Mouse (Mus musculus) skeletal muscle tissue, adult 2 months (tissue): ENCODE measurements around the gene Tbc1d13.

Experiments used
- DNase-seq: peaks from one replicate; pipeline ENCODE4 v3.0.0-alpha.2; 2012; ENCODE audit warnings: low read depth, low spot score

Tbc1d13 gene

GRCm38 (mm10) chr2:30133613-30134377 is at the start of gene Tbc1d13:
Tbc1d13 (plus strand) TSS chr2:30133746.
- DNase-seq: peak; percentile 97

- DNase-seq: no peak
Observed at GRCm38 (mm10) chr2:30084113-30084512, 49.4 kb upstream of the Tbc1d13 start.

DNA sequence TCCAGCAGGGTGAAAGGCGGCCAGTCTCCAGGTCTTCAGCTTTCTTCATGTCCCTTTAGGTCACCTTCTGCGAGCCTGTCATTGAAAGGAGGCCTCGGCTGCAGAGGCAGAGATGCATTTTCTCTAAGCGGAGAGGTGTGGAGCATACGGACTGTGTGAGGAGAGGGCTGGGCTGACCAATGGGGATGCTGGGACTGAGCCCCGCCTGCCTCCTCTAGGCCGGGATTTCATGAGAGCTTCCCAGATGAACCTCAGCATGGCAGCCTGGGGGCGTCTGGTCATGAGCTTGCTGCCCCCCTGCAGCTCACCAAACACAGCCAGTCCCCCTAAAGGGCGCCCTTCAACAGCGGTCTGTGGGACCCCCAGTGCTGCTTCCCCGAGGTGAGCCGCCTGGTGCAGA is 48.9 kb upstream of the Tbc1d13 start:
- DNase-seq: no peak

DNA sequence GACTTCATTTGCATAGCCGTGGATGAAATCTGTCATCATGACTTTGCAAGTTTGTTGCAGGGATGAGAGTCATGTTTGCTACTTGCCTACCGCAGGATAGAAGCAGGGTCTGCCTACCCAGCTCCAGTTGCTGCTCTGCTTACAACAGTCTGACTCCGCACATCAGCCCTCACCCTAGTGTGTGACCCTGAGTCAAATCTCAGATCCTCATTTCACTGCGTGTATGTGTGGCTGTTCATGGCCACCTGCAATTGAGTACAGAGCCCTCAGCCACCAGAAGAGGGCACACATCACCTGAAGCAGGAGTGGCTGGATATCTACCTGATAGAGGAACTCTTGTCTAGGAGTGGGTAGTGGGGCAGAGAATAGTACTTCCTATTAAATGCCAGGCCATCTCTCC is 46.2 kb upstream of the Tbc1d13 start:
- DNase-seq: no peak

GRCm38 (mm10) chr2:30091521-30091920 is 42.0 kb upstream of the Tbc1d13 start:
- no peak for DNase-seq

DNA sequence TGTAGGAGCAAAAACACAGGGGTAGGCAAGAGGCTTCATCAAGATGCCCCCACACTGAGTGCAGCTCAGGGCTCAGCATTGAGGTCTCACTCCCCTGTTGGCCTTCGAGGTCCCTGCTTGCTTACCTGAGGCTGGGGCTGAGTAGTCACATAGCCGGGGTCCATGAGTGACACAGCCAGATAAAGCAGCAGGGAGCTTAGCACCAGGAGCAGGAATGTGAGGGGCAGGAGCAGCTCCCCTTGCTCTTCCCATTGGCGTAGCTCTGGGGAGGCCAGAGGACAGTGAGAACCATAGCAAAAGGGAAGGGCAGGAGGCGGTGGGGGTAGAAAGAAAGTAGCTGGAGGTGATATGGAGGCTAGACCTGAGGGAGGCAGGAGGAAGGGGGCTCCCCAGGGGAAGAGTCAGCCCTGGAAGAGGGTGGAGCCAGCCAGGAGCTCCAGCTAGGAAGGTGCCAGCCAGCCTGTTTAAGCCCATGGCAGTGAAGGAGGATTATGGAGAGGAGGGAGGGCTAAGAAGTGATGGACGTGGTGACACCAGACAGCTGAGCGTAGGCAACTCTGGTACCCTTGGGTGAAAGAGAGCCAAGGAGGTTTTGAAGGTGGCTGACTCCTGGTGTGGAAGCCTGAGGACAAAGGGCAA is 41.1 kb upstream of the Tbc1d13 start:
- no peak for DNase-seq

DNA sequence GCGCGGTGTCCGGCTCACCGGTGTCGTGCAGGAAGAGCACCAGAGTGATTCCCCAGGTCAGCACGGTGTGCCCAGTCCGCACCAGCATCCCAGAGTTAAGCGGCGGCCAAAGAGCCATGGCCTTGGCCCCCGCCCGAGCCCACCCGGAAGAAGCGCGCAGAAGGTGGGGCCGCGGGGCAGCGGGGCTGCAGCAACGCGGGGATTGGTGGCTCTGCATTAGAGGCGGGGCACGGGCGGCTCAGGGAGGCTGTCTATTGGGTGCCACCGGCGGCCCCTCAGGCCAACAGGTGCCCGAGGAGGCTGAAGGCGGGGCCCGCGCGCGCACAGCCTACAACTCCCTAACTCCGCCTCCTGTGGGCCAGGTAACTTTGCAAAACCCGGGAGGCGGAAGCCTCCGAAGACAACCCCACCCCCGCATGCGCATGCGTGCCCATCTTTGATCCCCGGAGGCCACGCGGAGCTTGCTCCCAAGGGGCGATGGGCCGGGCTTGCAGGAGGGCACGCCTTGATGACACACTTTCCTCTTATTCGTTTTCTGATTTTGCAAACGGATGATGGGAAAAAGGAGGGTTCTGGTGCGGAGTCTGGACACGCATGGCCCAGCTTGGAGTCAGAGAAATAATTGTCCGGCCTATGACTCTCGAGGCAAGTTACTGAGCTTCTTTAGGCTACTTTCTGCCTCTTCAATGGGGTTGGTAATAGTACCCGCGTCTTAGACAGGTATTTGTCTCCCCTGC is 39.9 kb upstream of the Tbc1d13 start, which contains the start of gene Zdhhc12:
Gene Zdhhc12 (minus strand): TSS at position 178 of the 737 bp plus-strand sequence.
- DNase-seq: peak; percentile 92

- DNase-seq: no peak
Observed at GRCm38 (mm10) chr2:30094208-30094588, 39.3 kb upstream of the Tbc1d13 start.

DNA sequence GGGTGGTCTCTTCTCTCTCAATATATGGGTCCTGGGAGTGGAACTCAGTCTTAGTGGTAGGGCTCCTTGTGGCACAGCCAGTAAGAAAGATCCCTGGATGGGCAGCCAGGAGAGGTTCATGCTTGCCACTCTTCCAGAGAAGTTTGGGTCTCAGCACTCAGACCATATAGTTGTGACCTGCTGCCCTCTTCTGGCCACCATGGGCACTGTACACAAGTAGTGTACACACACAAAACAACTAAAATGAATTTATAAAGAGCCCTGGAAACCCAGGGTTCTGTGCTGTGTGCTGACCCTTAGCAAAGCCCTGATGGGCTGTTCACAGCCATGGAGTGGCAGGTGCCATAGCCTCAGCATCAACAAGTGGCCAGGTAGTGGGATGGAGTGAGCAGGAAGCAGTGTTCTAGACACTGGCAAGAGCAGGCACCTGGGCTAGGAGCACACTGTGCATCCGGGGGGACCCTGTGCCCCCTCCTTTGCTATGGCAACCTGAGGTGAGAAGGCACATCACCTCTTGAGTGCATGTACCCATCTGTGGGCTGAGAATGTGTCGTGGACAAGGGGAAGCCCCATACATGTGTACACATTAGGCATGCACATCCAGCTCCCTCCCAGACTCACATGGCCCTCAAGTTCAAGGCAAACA is 37.5 kb upstream of the Tbc1d13 start:
- peak; percentile 32 for DNase-seq

DNA sequence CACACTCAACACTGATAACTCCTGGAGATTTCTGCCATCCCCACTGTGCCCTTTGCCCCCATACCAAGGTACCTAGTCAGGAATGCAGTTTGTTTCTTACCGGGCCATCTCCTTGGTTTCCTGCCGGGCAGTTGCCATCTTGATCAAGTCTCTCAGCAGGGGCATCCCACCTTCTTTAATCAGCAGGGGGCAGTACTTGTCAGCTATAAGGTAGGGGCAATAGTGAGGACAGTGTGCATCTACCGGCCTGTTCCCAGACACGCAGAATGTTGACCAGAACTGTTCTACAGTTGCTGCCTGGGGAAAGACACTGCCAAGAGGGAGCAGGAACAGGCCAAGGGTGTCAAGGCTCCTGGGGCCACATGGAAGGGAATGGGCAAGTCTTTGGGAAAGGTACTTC is 33.3 kb upstream of the Tbc1d13 start:
- DNase-seq: no peak

DNA sequence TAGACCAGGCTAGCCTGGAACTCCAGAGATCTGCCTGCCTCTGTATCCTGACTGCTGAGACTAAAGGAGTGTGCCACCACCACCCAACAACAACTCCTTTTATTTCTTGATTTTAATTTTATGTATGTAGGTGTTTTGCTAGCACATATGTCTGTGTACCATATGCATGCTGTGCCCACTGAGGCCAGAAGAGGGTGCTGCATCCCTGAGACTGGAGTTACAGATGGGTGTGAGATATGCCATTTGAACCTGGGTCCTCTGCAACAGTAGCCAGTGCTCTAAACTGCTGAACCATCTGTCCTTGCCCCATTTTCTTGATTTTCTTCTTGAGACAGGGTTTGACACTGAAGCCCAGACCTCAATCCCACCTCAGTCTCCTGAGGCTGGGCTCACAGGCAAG is 27.2 kb upstream of the Tbc1d13 start:
- no peak for DNase-seq

DNA sequence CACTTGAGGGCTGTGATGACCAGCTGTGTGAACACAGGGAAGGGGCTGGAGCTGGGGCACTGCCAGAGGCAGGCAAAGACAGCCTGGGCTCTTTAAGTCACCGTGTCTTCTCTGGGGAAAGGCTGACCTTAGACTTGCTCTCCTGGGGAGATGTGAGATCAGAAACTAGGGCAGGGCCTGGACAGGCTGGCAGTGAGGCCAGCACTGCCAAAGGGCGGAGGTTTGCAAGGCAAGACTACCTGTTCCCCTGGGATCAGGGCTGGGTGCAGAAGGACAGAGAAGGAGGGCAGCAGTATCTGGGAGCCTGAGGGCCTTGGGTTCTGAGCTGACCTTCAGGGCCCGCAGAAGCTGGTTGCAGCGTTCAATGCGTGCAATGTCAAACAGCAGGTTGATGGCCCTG is 25.9 kb upstream of the Tbc1d13 start:
- no peak for DNase-seq

- DNase-seq: no peak
Observed at GRCm38 (mm10) chr2:30108260-30108659, 25.3 kb upstream of the Tbc1d13 start.

DNA sequence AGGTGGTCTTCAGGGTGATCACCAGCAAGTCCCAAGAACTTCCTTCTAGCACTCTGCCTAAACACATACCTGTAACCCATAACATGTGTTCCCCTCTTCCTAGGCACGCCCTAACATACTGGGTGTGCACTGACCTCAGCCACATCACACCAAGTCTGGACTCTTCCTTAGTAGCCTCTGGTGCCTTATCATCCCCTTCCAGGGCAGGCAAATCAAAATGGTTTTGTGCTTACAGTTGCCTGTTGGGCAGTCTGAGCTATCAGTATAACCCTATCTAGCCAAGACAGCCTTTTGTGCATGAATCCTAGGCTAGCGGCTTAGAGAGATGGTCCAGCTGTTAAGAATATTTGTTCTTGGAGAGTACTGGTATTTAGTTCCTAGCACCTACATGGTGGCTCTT is 22.0 kb upstream of the Tbc1d13 start:
- DNase-seq: no peak

GRCm38 (mm10) chr2:30112564-30112963 is 21.0 kb upstream of the Tbc1d13 start:
- no peak for DNase-seq

- no peak for DNase-seq
Observed at GRCm38 (mm10) chr2:30119641-30120051, 13.9 kb upstream of the Tbc1d13 start.

DNA sequence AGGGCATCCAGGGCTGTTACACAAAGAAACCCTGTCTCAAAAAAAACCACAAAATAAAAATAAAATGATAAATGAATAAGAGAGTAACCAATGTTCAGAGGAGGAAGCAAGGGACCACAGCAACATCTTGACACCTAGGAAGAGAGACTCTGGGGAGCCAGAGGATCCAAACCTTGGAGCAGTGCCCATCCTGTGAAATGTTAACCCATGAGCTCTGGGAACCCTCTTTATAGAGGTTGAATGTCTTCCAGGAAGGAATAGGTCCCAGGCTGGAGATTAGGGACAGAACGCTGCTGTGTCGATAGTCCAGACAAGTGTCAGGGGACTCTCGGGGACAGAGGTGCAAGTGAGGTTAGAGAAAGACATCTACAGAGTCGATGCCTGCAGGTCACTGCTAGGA is 13.3 kb upstream of the Tbc1d13 start:
- no peak for DNase-seq

- no peak for DNase-seq
Observed at GRCm38 (mm10) chr2:30122766-30123165, 10.8 kb upstream of the Tbc1d13 start.

DNA sequence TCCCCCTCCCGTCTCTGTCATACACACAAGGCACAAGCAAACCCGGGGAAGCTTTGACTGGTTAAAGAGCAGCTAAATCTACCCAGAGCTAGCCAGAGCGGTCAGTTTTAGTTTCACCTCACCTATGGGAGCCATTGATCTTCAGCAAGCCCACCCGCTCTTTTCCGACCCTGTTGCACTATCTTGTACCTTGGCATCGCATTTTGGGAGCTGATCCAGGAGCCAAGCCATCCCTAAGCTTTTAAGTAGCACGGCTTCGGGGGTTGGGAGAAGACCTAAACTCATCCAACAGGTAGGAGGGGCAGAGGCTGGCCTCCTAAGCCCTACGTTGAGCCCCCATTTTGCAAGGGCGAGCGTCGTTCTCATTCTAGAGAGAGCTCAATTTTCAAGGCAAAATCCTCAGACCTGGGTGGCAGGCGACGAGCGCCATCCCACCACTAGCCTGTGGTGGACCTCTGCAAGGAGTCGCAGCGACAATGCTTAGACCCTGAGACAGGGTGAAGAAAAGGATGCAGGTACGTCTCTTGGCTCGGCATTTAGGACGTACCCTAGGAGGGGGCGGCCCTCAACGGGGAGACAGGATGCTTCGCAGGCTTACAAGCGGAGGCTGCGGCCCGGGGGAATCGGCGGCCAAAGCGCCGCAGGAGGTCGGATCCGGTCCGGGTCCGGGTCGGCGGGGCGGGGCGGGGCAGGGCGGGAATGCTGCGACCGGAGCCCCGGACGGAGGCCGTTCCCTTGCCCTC is 9.6 kb upstream of the Tbc1d13 start:
- no peak for DNase-seq

- DNase-seq: peak; percentile 96
Observed at GRCm38 (mm10) chr2:30124472-30125274, 8.9 kb upstream of the Tbc1d13 start, which contains the start of gene Zer1. Zer1 (minus strand) TSS chr2:30124585.
